Mouse (Mus musculus) liver, adult 2 months (tissue): ENCODE measurements around the gene Neb. TPM values are rescaled to one million over a fixed set of nuclear protein-coding genes. Genes with fewer than 3 reads are reported as not detected.

Experiments used
- DNase-seq: peaks from one replicate; pipeline ENCODE4 v3.0.0-alpha.2; 2011; ENCODE audit warnings: low read depth, low spot score; ENCODE audit errors: extremely low read depth
- H3K27ac ChIP-seq: fragments of 200-500 bp; replicated peaks from 2 replicates; pipeline ENCODE4 v1.5.1; 2012; ENCODE audit warnings: low read depth, mild to moderate bottlenecking, control low read depth, inconsistent platforms, low read length; ENCODE audit not compliant: insufficient read depth
- H3K27me3 ChIP-seq: fragments of 200-500 bp; 2 replicates; pipeline ENCODE4 v1.6.1; 2012; ENCODE audit warnings: mild to moderate bottlenecking, moderate library complexity, low read length, inconsistent platforms; ENCODE audit not compliant: control insufficient read depth, insufficient read depth
- H3K36me3 ChIP-seq: fragments of 200-500 bp; 2 replicates; pipeline ENCODE4 v1.6.1; 2012; ENCODE audit warnings: low read length, inconsistent platforms; ENCODE audit not compliant: control insufficient read depth, insufficient read depth
- H3K4me1 ChIP-seq: fragments of 200-500 bp; 2 replicates; pipeline ENCODE4 v1.6.1; 2011; ENCODE audit warnings: low read length; ENCODE audit not compliant: control insufficient read depth, insufficient read depth
- H3K4me3 ChIP-seq: fragments of 200-500 bp; 2 replicates; pipeline ENCODE4 v1.5.1; 2011; ENCODE audit warnings: low read depth, mild to moderate bottlenecking, control low read depth, low read length, moderate library complexity; ENCODE audit not compliant: insufficient read depth
- H3K79me2 ChIP-seq: fragments of 200-500 bp; 2 replicates; pipeline ENCODE4 v1.6.1; 2012; ENCODE audit warnings: inconsistent platforms, mild to moderate bottlenecking, low read length, moderate library complexity; ENCODE audit not compliant: control insufficient read depth, insufficient read depth
- H3K9ac ChIP-seq: fragments of 200-500 bp; 2 replicates; pipeline ENCODE4 v1.6.1; 2012; ENCODE audit warnings: low read depth, mild to moderate bottlenecking, control low read depth, inconsistent platforms, low read length
- CTCF ChIP-seq: fragments of 200-500 bp; IDR thresholded peaks from 2 replicates; pipeline ENCODE4 v1.5.1; 2011; ENCODE audit warnings: low read depth, low read length, control low read depth
- POLR2A ChIP-seq: fragments of 200-500 bp; IDR thresholded peaks from 2 replicates; pipeline ENCODE4 v1.6.1; 2011; ENCODE audit warnings: low read length, control low read depth; ENCODE audit not compliant: insufficient read depth; ENCODE audit errors: extremely low read depth
- WGBS: fragments of 180-500 bp; shearing (Covaris S2); methylation state at CpG from one replicate; pipeline ENCODE4 v1.1.7; 2018; 5-methylcytosine and 5-hydroxymethylcytosine counted together
- polyA plus RNA-seq: library from polyadenylated mRNA; depleted of rRNA; stranded (reverse); fragments of >200 nt; gene quantifications from 2 replicates; pipeline ENCODE4 v1.2.3, GENCODE M21; 2012
- total RNA-seq: library from RNA; depleted of rRNA; stranded (reverse); fragments of >200 nt; gene quantifications from 2 replicates; pipeline ENCODE4 v1.2.3, GENCODE M21; 2014

Gene Neb
- total and polyA plus RNA-seq, 2 experiments: 5.6 to 22.7 TPM

DNA sequence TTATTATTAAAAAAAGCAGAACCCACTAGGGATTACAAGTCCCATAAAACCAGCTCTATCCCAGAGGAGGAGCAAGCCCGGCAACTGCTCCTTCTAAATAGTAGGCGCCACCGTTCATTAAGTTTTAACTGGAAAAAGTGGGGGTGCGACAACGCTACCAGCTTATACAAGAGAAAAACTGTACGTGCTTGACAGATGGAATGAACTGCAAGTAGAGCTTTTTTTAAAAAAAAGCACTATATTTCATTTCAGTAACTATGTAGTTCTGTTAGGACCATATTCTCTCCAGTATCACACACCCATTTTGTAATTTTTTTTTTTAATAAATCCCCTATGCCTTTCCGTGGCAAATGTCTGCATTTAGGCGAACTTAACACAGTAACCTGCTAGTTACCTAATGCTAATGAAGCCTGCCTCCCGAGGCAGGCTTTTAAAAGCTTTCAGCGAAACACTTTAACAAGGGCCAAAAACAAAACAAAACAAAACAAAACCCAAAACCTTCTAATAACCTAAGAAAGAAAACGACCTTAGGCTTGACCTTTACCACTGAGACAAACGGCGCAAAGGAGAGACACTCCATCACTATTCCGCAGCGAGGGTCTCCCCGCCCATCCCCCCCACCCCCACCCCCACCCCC lies 45.5 kb upstream of the Neb start:
- Histone ChIP-seq H3K4me3 (peak overlapping the region; percentile 91), H3K27me3 (no peaks in the 10 kb centered on the region), H3K36me3 (no peaks in the 10 kb centered on the region), H3K27ac (peak overlapping the region; percentile 96), H3K4me1 (peaks cover 28% of the 10 kb centered on the region), H3K9ac (peak overlapping the region; percentile 95), H3K79me2 (peaks cover 30% of the 10 kb centered on the region; the same call in 1 of the 2 replicates)
- WGBS: 2% methylated on average over 16 of the region's 16 CpGs
- TF ChIP-seq CTCF (no peak), POLR2A (no peak)
- DNase-seq: peak; percentile 61

DNA sequence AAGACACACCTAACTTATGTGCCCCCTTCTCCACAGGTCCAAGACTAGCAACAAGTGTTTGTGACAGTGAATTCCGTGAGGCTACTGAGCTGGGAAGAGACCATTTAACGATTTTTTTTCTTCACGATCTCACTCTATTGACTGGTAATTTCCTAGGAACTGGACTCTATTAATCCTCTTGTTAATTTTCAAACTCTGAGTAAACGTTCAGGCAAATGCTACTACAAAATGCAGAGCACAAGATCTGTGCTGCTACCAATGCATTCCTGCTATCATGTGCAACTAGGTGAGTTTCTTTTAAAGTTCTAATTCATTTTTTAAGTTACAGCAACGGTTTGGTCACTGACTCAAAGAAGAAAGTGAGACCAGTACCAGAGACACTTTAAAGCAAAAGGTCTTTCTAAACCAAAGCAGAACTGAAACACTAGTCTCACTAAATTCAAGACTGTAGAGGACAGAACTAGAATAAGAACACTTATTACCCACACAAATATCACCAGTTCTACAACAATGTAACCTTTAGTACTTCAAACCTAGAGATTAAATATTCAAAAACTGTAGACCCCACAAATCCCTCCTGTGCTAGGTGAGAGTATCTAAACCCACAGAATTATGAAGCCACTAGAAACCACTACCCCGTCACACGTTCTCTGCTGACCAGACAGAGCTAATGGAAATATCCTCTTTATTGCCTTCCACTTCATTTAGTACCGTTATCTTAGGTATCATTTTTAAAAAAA lies 44.8 kb upstream of the Neb start:
- WGBS: 15% methylated on average over 8 of the region's 8 CpGs
- H3K4me1 ChIP-seq: peaks cover 29% of the 10 kb centered on the region
- TF ChIP-seq POLR2A: no peak
- no peak for TF ChIP-seq CTCF
- peak overlapping the region; percentile 91 for H3K4me3 ChIP-seq
- peak overlapping the region; percentile 90 for H3K27ac ChIP-seq
- peak; percentile 90 for DNase-seq
- H3K9ac ChIP-seq: peak overlapping the region; percentile 81
- H3K27me3 ChIP-seq: no peaks in the 10 kb centered on the region
- peaks cover 30% of the 10 kb centered on the region; the same call in 1 of the 2 replicates for H3K79me2 ChIP-seq
- no peaks in the 10 kb centered on the region for H3K36me3 ChIP-seq

DNA sequence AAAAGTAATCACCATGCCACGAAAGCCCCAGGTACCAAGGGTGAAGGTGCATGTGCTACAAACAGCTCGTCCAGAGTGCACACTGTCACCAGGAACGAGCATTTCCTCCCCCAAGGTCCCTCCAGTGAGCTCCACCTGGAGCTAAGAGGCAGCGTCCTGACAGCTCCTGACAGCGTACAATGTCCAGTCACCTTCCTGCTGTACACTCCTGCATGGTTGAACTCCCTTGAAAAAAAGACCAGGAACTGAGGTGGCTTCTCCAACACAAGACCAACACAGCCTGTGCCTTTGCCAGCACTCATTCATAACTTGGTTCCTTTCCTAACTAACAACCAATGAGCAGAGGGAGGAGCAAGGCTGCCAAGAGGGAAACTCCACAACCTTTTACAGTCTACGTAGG lies 42.9 kb upstream of the Neb start:
- H3K9ac ChIP-seq: peak overlapping the region; percentile 22; the same call in 1 of the 2 replicates

GRCm38 (mm10) chr2:52420001-52420710 lies 41.9 kb upstream of the Neb start:
- no peak overlapping the region; the same call in 1 of the 2 replicates for H3K27ac ChIP-seq
- TF ChIP-seq CTCF (no peak), POLR2A (no peak)
- peaks cover 43% of the 10 kb centered on the region for H3K79me2 ChIP-seq
- DNase-seq: peak; percentile 89
- H3K27me3 ChIP-seq: no peaks in the 10 kb centered on the region
- no peak overlapping the region for H3K9ac ChIP-seq
- peaks cover 29% of the 10 kb centered on the region for H3K4me1 ChIP-seq
- peaks cover 8% of the 10 kb centered on the region for H3K36me3 ChIP-seq
- H3K4me3 ChIP-seq: peak overlapping the region; percentile 4; the same call in 1 of the 2 replicates
- 28% methylated on average over 7 of the region's 7 CpGs for WGBS

More for the DNA sequence above, 42.9 kb upstream of the Neb start:
- 23% methylated on average over 6 of the region's 6 CpGs for WGBS
- TF ChIP-seq POLR2A: no peak
- no peak for TF ChIP-seq CTCF
- peak; percentile 83 for DNase-seq
- Histone ChIP-seq H3K27me3 (no peaks in the 10 kb centered on the region), H3K79me2 (peaks cover 43% of the 10 kb centered on the region), H3K4me3 (no peak overlapping the region), H3K27ac (peak overlapping the region; percentile 34), H3K4me1 (peaks cover 31% of the 10 kb centered on the region), H3K36me3 (no peaks in the 10 kb centered on the region)

GRCm38 (mm10) chr2:52419295-52419694 lies 41.0 kb upstream of the Neb start:
- TF ChIP-seq CTCF (no peak), POLR2A (no peak)
- peaks cover 8% of the 10 kb centered on the region for H3K36me3 ChIP-seq
- no peaks in the 10 kb centered on the region for H3K27me3 ChIP-seq
- H3K4me3 ChIP-seq: no peak overlapping the region
- WGBS: 21% methylated on average over 6 of the region's 6 CpGs
- peak overlapping the region; percentile 37; the same call in 1 of the 2 replicates for H3K27ac ChIP-seq
- H3K4me1 ChIP-seq: peaks cover 29% of the 10 kb centered on the region
- H3K9ac ChIP-seq: no peak overlapping the region
- peak; percentile 35 for DNase-seq
- peaks cover 40% of the 10 kb centered on the region for H3K79me2 ChIP-seq
